Comparison of ENCODE assay signal across 8 mouse cellular contexts in the genomic region with DNA sequence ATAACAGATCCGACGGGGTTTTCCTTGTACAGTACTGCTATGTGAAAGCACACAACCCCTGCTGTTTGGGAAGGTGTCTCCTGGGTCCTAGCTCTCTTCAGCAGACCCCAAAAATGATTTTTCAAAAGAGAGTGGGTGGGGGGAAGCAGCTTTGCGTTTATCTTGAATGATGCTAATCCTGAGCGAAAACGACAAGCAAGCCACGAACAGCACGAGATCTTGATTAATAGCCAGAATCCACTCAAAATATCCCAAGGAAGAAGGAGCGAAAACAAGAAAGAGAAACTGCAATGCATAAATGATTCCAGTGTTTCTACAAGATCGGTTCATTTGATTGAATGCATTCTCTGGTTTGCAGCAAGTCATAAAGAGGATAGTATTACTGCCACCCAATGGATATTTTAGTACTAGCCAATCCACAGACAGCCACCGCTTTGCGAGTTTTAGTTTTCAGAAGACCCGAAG. TPM values are rescaled to one million over a fixed set of nuclear protein-coding genes. Genes with fewer than 3 reads are reported as not detected.
A peak's percentile ranks its signal among the peaks of the same experiment; 100 is the strongest.
DNase-seq lines count a peak whose midpoint lies in the region; ATAC-seq lines count a peak whose summit lies in the region.
"Had no signal": no experiment of that assay in that cellular context is flagged by ENCODE, and none has a peak within 500 bp of the region (broad histone marks: within the 10 kb centered on the region; RNA-seq: fewer than 3 reads in every experiment).

TSS of gene Il1rapl1 (minus strand) at position 37 of the 465 bp plus-strand sequence.

- ATAC-seq in lung, embryonic 16.5 days (ENCODE audit: low read depth): peak; percentile 52; the same call in 1 of the 2 replicates
- ATAC-seq in intestine, embryonic 16.5 days: peak; percentile 36; the same call in 1 of the 2 replicates
- peak; percentile 79 for ATAC-seq in midbrain, embryonic 12.5 days (ENCODE audit: low FRiP score, low read depth)
- no peak for ATAC-seq in CD4-positive, CD25-positive, alpha-beta regulatory T cell, adult 4 months

- H3K36me3 ChIP-seq in lung, embryonic 16.5 days (ENCODE audit: control insufficient read depth, insufficient read depth, low read length): no peaks in the 10 kb centered on the region
- H3K36me3 ChIP-seq in embryonic facial prominence, embryonic 10.5 days (replicated peaks): no peaks in the 10 kb centered on the region
- no peaks in the 10 kb centered on the region for H3K36me3 ChIP-seq in intestine, embryonic 16.5 days (ENCODE audit: control insufficient read depth, insufficient read depth, low read length)
- no peaks in the 10 kb centered on the region for H3K36me3 ChIP-seq in midbrain, embryonic 12.5 days

- no peaks in the 10 kb centered on the region for H3K27me3 ChIP-seq in lung, embryonic 16.5 days (ENCODE audit: control insufficient read depth, insufficient read depth, low read depth, low read length)
- H3K27me3 ChIP-seq in embryonic facial prominence, embryonic 10.5 days (replicated peaks; ENCODE audit: low read depth, poor library complexity, severe bottlenecking): peaks cover 18% of the 10 kb centered on the region
- no peaks in the 10 kb centered on the region for H3K27me3 ChIP-seq in intestine, embryonic 16.5 days (replicated peaks; ENCODE audit: control insufficient read depth, insufficient read depth, low read length)
- no peaks in the 10 kb centered on the region for H3K27me3 ChIP-seq in midbrain, embryonic 12.5 days

- H3K9me3 ChIP-seq in lung, embryonic 16.5 days (ENCODE audit: control insufficient read depth, low read length): no peaks in the 10 kb centered on the region
- no peaks in the 10 kb centered on the region for H3K9me3 ChIP-seq in embryonic facial prominence, embryonic 10.5 days
- H3K9me3 ChIP-seq in intestine, embryonic 16.5 days (ENCODE audit: control insufficient read depth, low read length): no peaks in the 10 kb centered on the region
- H3K9me3 ChIP-seq in midbrain, embryonic 12.5 days: no peaks in the 10 kb centered on the region
- H3K9me3 ChIP-seq: megakaryocyte, embryonic 14.5 days had no signal

- 22% methylated on average over 12 of the region's 12 CpGs for WGBS in lung, embryonic 16.5 days
- WGBS in embryonic facial prominence, embryonic 10.5 days: 19% methylated on average over 12 of the region's 12 CpGs
- 21% methylated on average over 12 of the region's 12 CpGs for WGBS in intestine, embryonic 16.5 days
- WGBS in midbrain, embryonic 12.5 days: 26% methylated on average over 12 of the region's 12 CpGs

- no peaks in the 10 kb centered on the region for H3K4me1 ChIP-seq in lung, embryonic 16.5 days (replicated peaks; ENCODE audit: control insufficient read depth, insufficient read depth, low read length)
- H3K4me1 ChIP-seq in embryonic facial prominence, embryonic 10.5 days: no peaks in the 10 kb centered on the region
- H3K4me1 ChIP-seq in intestine, embryonic 16.5 days (ENCODE audit: control insufficient read depth, insufficient read depth, low read length): no peaks in the 10 kb centered on the region
- H3K4me1 ChIP-seq in midbrain, embryonic 12.5 days: no peaks in the 10 kb centered on the region
- H3K4me1 ChIP-seq: megakaryocyte, embryonic 14.5 days had no signal

- peak within 1 kb of the TSS; percentile 55 for H3K4me2 ChIP-seq in lung, embryonic 16.5 days (ENCODE audit: low read depth, low read length)
- H3K4me2 ChIP-seq in intestine, embryonic 16.5 days (ENCODE audit: low read depth, low read length): peak within 1 kb of the TSS; percentile 46
- H3K4me2 ChIP-seq in midbrain, embryonic 12.5 days (replicated peaks): peak within 1 kb of the TSS; percentile 52

- DNase-seq in lung, postnatal 36 days: no peak
- DNase-seq in embryonic facial prominence, embryonic 10.5 days (ENCODE audit: low spot score): peak; percentile 20
- no peak for DNase-seq in lung, postnatal 14 days

- H3K4me3 ChIP-seq in lung, embryonic 16.5 days (ENCODE audit: low read length): peak within 1 kb of the TSS; percentile 46
- peak within 1 kb of the TSS; percentile 51 for H3K4me3 ChIP-seq in embryonic facial prominence, embryonic 10.5 days
- peak within 1 kb of the TSS; percentile 45 for H3K4me3 ChIP-seq in intestine, embryonic 16.5 days (ENCODE audit: low read length)
- H3K4me3 ChIP-seq in midbrain, embryonic 12.5 days: peak within 1 kb of the TSS; percentile 40
- H3K4me3 ChIP-seq: megakaryocyte, embryonic 14.5 days had no signal

- H3K27ac ChIP-seq in lung, embryonic 16.5 days (ENCODE audit: low read length): no peak within 1 kb of the TSS
- H3K27ac ChIP-seq in embryonic facial prominence, embryonic 10.5 days (replicated peaks): no peak within 1 kb of the TSS
- H3K27ac ChIP-seq in intestine, embryonic 16.5 days (ENCODE audit: low read length): no peak within 1 kb of the TSS
- no peak within 1 kb of the TSS for H3K27ac ChIP-seq in midbrain, embryonic 12.5 days (replicated peaks)

- no peak within 1 kb of the TSS for H3K9ac ChIP-seq in lung, embryonic 16.5 days (ENCODE audit: low read length)
- H3K9ac ChIP-seq in intestine, embryonic 16.5 days (ENCODE audit: low read depth, low read length): no peak within 1 kb of the TSS
- peak within 1 kb of the TSS; percentile 34; the same call in 1 of the 2 replicates for H3K9ac ChIP-seq in midbrain, embryonic 12.5 days (replicated peaks)

RNA-seq across cellular contexts. Expression of gene Il1rapl1, which starts in this region (rescaled TPM):
- polyA plus RNA-seq in lung, embryonic 16.5 days (2015; fragmentation: Nextera tagmentation; extraction: Ambion mirVana): 0.04 and 0.10 TPM in 2 replicates
- 0.18 and 0.39 TPM in 2 replicates for polyA plus RNA-seq in embryonic facial prominence, embryonic 10.5 days (2016; fragmentation: Nextera tagmentation; extraction: Ambion mirVana)
- 0.39 and 0.48 TPM in 2 replicates for polyA plus RNA-seq in intestine, embryonic 16.5 days (2015; fragmentation: Nextera tagmentation; extraction: Ambion mirVana)
- polyA plus RNA-seq in midbrain, embryonic 12.5 days (2016; fragmentation: Nextera tagmentation; extraction: Ambion mirVana): 2.0 TPM in 2 replicates
- polyA plus RNA-seq in CD4-positive, CD25-positive, alpha-beta regulatory T cell, adult 4 months (2017; shearing (Covaris generic)): under 1 TPM in 1 of 2 experiments, not detected in 1; 0.12 TPM

Comparison
In these comparisons a context has a peak if more than half of its experiments do, and no peak if none do; other contexts are left out.
1. Peak in ATAC-seq, H3K4me3 ChIP-seq and H3K4me2 ChIP-seq in lung, embryonic 16.5 days; RNA of the gene not detected or under 1 TPM.
2. Peak in DNase-seq and H3K4me3 ChIP-seq in embryonic facial prominence, embryonic 10.5 days; RNA of the gene not detected or under 1 TPM.
3. Peak in ATAC-seq, H3K4me3 ChIP-seq and H3K4me2 ChIP-seq in intestine, embryonic 16.5 days; RNA of the gene not detected or under 1 TPM.